Mouse (Mus musculus): ENCODE results near the gene Fancm. TPM values are rescaled to one million over a fixed set of nuclear protein-coding genes. Genes with fewer than 3 reads are reported as not detected.

Fancm gene
- polyA plus RNA-seq, 1 experiment from 2014 or later: 8.0 TPM

DNA sequence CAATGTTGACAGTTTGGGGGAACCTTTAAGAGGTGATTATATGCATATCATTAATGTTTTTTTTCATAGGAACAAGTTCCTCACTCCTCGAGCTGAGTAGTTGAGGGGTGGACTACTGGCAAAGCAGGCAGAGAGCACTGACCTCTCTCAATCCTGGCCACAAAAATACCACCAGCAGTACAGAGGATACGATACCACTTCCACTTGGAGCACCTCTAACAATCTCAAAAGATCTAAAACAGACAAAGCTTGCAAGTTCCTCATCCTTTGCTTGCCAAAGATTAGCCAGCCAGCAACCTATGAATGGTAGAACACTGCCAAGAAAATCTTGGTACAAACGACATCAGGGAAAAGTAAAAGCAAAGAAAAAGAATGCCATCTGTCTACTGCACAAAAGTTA is 9.2 kb upstream of the Fancm start:
- Histone ChIP-seq H3K4me2 (ENCODE audit: low read length) (no peak overlapping the region), H3K4me3 (replicated peaks; ENCODE audit: low read length) (no peak overlapping the region), H3K9me3 (ENCODE audit: control insufficient read depth, low read length) (no peaks in the 10 kb centered on the region), H3K36me3 (ENCODE audit: control insufficient read depth, insufficient read depth) (peaks cover 23% of the 10 kb centered on the region), H3K9ac (replicated peaks; ENCODE audit: low read depth, low read length) (no peak overlapping the region), H3K27ac (ENCODE audit: low read length) (no peak overlapping the region; the same call in none of the 2 replicates), H3K4me1 (replicated peaks; ENCODE audit: control insufficient read depth, insufficient read depth, low read length) (peaks cover 4% of the 10 kb centered on the region), H3K27me3 (replicated peaks; ENCODE audit: control insufficient read depth, insufficient read depth, low read length) (no peaks in the 10 kb centered on the region)
- 32% methylated on average over 3 of the region's 3 CpGs for WGBS
- no peak for ATAC-seq

DNA sequence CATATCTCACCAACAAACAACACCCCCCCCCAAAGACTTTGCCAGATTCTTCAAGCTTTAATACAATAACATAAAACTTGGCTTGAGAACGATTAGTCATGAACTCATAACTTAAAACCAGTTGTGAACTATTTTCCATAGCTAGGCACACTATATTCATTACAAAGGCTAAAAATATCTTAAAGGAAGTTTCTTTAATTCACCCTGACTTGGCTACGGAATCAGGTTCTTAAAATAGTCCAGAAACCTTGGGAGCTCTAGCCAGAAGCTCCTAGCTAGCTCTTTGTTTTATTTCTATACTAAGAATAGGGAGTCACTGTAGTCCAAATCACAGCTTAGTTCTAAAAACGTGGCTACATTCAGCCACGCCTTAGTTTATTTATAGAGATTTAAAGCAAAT is 7.0 kb upstream of the Fancm start:
- WGBS: 82% methylated on average over 4 of the region's 4 CpGs
- H3K4me3 ChIP-seq (replicated peaks; ENCODE audit: low read length): no peak overlapping the region
- peaks cover 14% of the 10 kb centered on the region for H3K36me3 ChIP-seq (ENCODE audit: control insufficient read depth, insufficient read depth)
- no peak overlapping the region for H3K27ac ChIP-seq (ENCODE audit: low read length)
- ATAC-seq: no peak
- no peaks in the 10 kb centered on the region for H3K9me3 ChIP-seq (ENCODE audit: control insufficient read depth, low read length)
- H3K4me1 ChIP-seq (replicated peaks; ENCODE audit: control insufficient read depth, insufficient read depth, low read length): peaks cover 10% of the 10 kb centered on the region
- no peak overlapping the region for H3K4me2 ChIP-seq (ENCODE audit: low read length)
- H3K9ac ChIP-seq (replicated peaks; ENCODE audit: low read depth, low read length): no peak overlapping the region
- H3K27me3 ChIP-seq (replicated peaks; ENCODE audit: control insufficient read depth, insufficient read depth, low read length): no peaks in the 10 kb centered on the region

DNA sequence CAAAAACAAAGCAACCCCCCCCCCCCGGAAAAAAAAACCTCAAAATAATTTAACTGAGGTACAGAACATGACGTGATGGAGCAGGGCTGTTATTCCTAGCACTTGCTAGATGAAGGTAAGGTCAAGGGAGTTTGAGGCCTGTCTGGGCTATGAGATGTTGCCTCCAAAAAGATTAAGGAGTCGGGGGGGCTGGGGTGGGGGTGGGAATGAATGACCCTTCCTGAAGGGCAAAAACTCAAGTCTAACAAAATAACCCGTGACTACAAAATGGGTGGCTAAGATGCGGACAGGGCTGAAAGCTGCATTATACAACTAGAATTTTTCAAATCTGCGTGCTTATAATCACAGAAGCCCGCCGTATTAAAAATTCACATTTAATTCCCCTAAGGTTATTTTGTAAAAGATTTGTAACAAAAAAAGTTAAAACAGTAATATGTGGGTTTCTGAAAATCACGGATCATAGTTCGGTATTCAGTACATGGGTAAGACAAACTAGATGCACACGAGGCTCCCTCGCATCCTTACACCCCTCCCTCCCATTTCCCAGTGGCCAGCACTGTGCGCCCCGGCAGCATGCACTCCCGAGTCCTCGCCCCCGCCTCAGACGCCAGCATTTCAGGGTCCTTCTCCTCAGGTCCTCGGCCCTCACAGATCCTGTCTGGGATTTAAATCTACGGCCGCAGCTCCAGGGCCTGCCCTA is 2.3 kb upstream of the Fancm start:
- Histone ChIP-seq H3K9ac (replicated peaks; ENCODE audit: low read depth, low read length) (peak overlapping the region; percentile 83), H3K4me2 (ENCODE audit: low read length) (peak overlapping the region; percentile 59), H3K27me3 (replicated peaks; ENCODE audit: control insufficient read depth, insufficient read depth, low read length) (no peaks in the 10 kb centered on the region), H3K27ac (ENCODE audit: low read length) (peak overlapping the region; percentile 95), H3K9me3 (ENCODE audit: control insufficient read depth, low read length) (no peaks in the 10 kb centered on the region), H3K36me3 (ENCODE audit: control insufficient read depth, insufficient read depth) (peaks cover 9% of the 10 kb centered on the region; the same call in 1 of the 2 replicates), H3K4me1 (replicated peaks; ENCODE audit: control insufficient read depth, insufficient read depth, low read length) (peaks cover 31% of the 10 kb centered on the region), H3K4me3 (replicated peaks; ENCODE audit: low read length) (peak overlapping the region; percentile 87)
- peak; percentile 66 for ATAC-seq
- WGBS: 1% methylated on average over 21 of the region's 21 CpGs

DNA sequence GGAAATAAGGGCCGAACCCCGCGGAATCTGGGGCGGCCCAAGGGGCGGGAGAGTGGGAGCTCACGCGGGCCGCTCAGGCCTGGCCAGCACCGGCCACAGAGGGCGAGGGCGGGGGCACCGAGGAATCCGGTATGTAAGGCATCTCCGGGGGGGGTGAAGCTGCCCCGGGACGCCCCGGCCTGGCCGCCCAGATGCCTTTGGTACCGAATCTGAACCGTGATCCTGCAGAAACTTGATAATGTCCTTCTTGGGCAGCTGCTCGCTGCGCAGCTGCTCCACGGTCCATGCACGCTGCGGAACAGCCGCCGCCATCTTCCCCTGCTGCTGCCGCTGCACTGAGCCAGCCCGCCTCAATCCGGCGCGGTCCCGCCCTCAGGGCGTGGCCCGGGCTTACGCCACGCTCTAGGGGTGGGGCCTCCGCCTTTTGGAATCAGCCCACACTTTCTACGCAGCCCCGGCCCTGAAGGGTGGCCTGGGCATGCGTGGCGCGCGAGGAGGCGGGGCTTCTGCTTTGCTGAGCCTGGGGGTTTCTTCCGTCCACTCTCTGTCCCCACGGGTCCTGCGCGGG is 1.7 kb upstream of the Fancm start, which contains the start of gene Fkbp3:
Gene Fkbp3 (minus strand): TSS at position 397 of the 568 bp plus-strand sequence.
- H3K27me3 ChIP-seq (replicated peaks; ENCODE audit: control insufficient read depth, insufficient read depth, low read length): no peaks in the 10 kb centered on the region
- peaks cover 3% of the 10 kb centered on the region; the same call in 1 of the 2 replicates for H3K36me3 ChIP-seq (ENCODE audit: control insufficient read depth, insufficient read depth)
- no peaks in the 10 kb centered on the region for H3K9me3 ChIP-seq (ENCODE audit: control insufficient read depth, low read length)
- peak; percentile 99 for ATAC-seq
- under 1% methylated on average over 49 of the region's 49 CpGs for WGBS
- peak within 1 kb of the TSS; percentile 87 for H3K4me3 ChIP-seq (replicated peaks; ENCODE audit: low read length)
- peaks cover 31% of the 10 kb centered on the region for H3K4me1 ChIP-seq (replicated peaks; ENCODE audit: control insufficient read depth, insufficient read depth, low read length)
- H3K4me2 ChIP-seq (ENCODE audit: low read length): peak within 1 kb of the TSS; percentile 84
- peak within 1 kb of the TSS; percentile 95 for H3K27ac ChIP-seq (ENCODE audit: low read length)
- peak within 1 kb of the TSS; percentile 83 for H3K9ac ChIP-seq (replicated peaks; ENCODE audit: low read depth, low read length)

GRCm38 (mm10) chr12:65074651-65075050 is 752 bp upstream of the Fancm start:
- peak overlapping the region; percentile 83 for H3K9ac ChIP-seq (replicated peaks; ENCODE audit: low read depth, low read length)

DNA sequence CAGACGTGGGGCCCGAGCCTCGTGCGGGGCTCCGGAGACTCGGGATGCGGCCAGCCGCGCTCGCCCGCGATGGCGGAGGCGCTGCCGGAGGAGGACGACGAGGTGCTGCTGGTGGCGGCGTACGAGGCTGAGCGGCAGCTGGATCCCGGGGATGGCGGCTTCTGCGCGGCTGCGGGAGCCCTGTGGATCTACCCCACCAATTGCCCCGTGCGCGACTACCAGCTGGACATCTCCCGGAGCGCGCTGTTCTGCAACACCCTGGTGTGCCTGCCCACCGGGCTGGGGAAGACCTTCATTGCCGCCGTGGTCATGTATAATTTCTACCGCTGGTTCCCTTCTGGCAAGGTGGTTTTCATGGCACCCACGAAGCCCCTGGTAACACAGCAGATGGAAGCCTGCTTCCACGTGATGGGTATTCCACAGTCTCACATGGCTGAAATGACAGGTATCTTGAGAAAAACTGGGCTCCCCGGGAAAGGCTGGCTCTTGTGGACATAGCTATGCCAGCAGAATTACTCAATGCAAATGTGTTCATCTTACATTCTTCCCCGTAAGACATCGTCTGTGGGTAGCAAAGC is 419 bp downstream of the Fancm start:
- Histone ChIP-seq H3K36me3 (ENCODE audit: control insufficient read depth, insufficient read depth) (0 out of 2 replicates have a peak, but pooled peaks cover 2% of the 10 kb centered on the region), H3K9ac (replicated peaks; ENCODE audit: low read depth, low read length) (peak overlapping the region; percentile 81), H3K27me3 (replicated peaks; ENCODE audit: control insufficient read depth, insufficient read depth, low read length) (no peaks in the 10 kb centered on the region), H3K9me3 (ENCODE audit: control insufficient read depth, low read length) (no peaks in the 10 kb centered on the region), H3K4me1 (replicated peaks; ENCODE audit: control insufficient read depth, insufficient read depth, low read length) (peaks cover 31% of the 10 kb centered on the region), H3K4me3 (replicated peaks; ENCODE audit: low read length) (peak overlapping the region; percentile 87), H3K27ac (ENCODE audit: low read length) (peak overlapping the region; percentile 92), H3K4me2 (ENCODE audit: low read length) (peak overlapping the region; percentile 76)
- peak; percentile 13 for ATAC-seq
- under 1% methylated on average over 40 of the region's 41 CpGs for WGBS

More at GRCm38 (mm10) chr12:65074651-65075050, 752 bp upstream of the Fancm start:
- Histone ChIP-seq H3K4me1 (replicated peaks; ENCODE audit: control insufficient read depth, insufficient read depth, low read length) (peaks cover 31% of the 10 kb centered on the region), H3K27me3 (replicated peaks; ENCODE audit: control insufficient read depth, insufficient read depth, low read length) (no peaks in the 10 kb centered on the region), H3K36me3 (ENCODE audit: control insufficient read depth, insufficient read depth) (no peaks in the 10 kb centered on the region), H3K27ac (ENCODE audit: low read length) (peak overlapping the region; percentile 95), H3K4me3 (replicated peaks; ENCODE audit: low read length) (peak overlapping the region; percentile 87), H3K4me2 (ENCODE audit: low read length) (peak overlapping the region; percentile 84), H3K9me3 (ENCODE audit: control insufficient read depth, low read length) (no peaks in the 10 kb centered on the region)
- WGBS: 37% methylated on average over 7 of the region's 7 CpGs
- ATAC-seq: no peak

GRCm38 (mm10) chr12:65076906-65077305 is 1.5 kb downstream of the Fancm start:
- H3K36me3 ChIP-seq (ENCODE audit: control insufficient read depth, insufficient read depth): 0 out of 2 replicates have a peak, but pooled peaks cover 2% of the 10 kb centered on the region
- no peak overlapping the region for H3K27ac ChIP-seq (ENCODE audit: low read length)
- no peaks in the 10 kb centered on the region for H3K9me3 ChIP-seq (ENCODE audit: control insufficient read depth, low read length)
- H3K27me3 ChIP-seq (replicated peaks; ENCODE audit: control insufficient read depth, insufficient read depth, low read length): no peaks in the 10 kb centered on the region
- H3K9ac ChIP-seq (replicated peaks; ENCODE audit: low read depth, low read length): no peak overlapping the region
- peaks cover 31% of the 10 kb centered on the region for H3K4me1 ChIP-seq (replicated peaks; ENCODE audit: control insufficient read depth, insufficient read depth, low read length)
- 88% methylated on average over 9 of the region's 9 CpGs for WGBS
- peak overlapping the region; percentile 76 for H3K4me2 ChIP-seq (ENCODE audit: low read length)
- no peak overlapping the region; the same call in 1 of the 2 replicates for H3K4me3 ChIP-seq (replicated peaks; ENCODE audit: low read length)
- no peak for ATAC-seq

DNA sequence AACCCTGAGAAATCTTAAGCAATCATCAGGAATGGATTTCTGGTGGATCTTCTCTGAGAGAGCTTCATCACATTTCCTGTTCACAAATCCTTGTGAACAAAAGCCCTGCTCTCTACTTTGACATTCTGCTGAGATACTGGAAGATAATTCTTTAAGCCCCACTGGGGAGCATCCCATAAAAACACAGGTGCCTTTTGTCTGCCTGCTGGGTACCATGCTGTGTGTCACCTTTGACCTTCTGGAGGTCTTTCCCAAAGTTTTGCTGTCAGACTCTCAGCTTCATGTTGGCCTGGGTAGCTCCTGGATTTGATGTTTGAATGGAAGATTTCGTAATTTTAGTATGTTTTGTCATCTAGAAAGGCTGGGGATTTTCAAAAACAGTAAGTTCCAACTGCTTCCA is 33.3 kb downstream of the Fancm start:
- no peaks in the 10 kb centered on the region for H3K4me1 ChIP-seq (replicated peaks; ENCODE audit: control insufficient read depth, insufficient read depth, low read length)
- H3K27ac ChIP-seq (ENCODE audit: low read length): no peak overlapping the region
- H3K4me2 ChIP-seq (ENCODE audit: low read length): no peak overlapping the region
- H3K4me3 ChIP-seq (replicated peaks; ENCODE audit: low read length): no peak overlapping the region
- no peaks in the 10 kb centered on the region for H3K9me3 ChIP-seq (ENCODE audit: control insufficient read depth, low read length)
- no peaks in the 10 kb centered on the region for H3K27me3 ChIP-seq (replicated peaks; ENCODE audit: control insufficient read depth, insufficient read depth, low read length)
- H3K9ac ChIP-seq (replicated peaks; ENCODE audit: low read depth, low read length): no peak overlapping the region
- ATAC-seq: no peak
- H3K36me3 ChIP-seq (ENCODE audit: control insufficient read depth, insufficient read depth): peaks cover 8% of the 10 kb centered on the region
- 68% methylated on average over 1 of the region's 1 CpGs for WGBS

GRCm38 (mm10) chr12:65111503-65111902 is 36.1 kb downstream of the Fancm start:
- no peak overlapping the region for H3K4me3 ChIP-seq (replicated peaks; ENCODE audit: low read length)
- 93% methylated on average over 3 of the region's 3 CpGs for WGBS
- H3K27ac ChIP-seq (ENCODE audit: low read length): no peak overlapping the region
- H3K9ac ChIP-seq (replicated peaks; ENCODE audit: low read depth, low read length): no peak overlapping the region
- H3K4me2 ChIP-seq (ENCODE audit: low read length): no peak overlapping the region
- 0 out of 2 replicates have a peak, but pooled peaks cover 2% of the 10 kb centered on the region for H3K36me3 ChIP-seq (ENCODE audit: control insufficient read depth, insufficient read depth)
- H3K9me3 ChIP-seq (ENCODE audit: control insufficient read depth, low read length): no peaks in the 10 kb centered on the region
- no peak for ATAC-seq
- no peaks in the 10 kb centered on the region for H3K27me3 ChIP-seq (replicated peaks; ENCODE audit: control insufficient read depth, insufficient read depth, low read length)
- H3K4me1 ChIP-seq (replicated peaks; ENCODE audit: control insufficient read depth, insufficient read depth, low read length): no peaks in the 10 kb centered on the region

All from forebrain, embryonic 16.5 days (tissue).